Mouse (Mus musculus): ENCODE data around the gene Gnptab. TPM values are rescaled to one million over a fixed set of nuclear protein-coding genes. Genes with fewer than 3 reads are reported as not detected.

Gene Gnptab
- total and polyA plus RNA-seq, 2 experiments, result 2.7 to 6.8 TPM

DNA sequence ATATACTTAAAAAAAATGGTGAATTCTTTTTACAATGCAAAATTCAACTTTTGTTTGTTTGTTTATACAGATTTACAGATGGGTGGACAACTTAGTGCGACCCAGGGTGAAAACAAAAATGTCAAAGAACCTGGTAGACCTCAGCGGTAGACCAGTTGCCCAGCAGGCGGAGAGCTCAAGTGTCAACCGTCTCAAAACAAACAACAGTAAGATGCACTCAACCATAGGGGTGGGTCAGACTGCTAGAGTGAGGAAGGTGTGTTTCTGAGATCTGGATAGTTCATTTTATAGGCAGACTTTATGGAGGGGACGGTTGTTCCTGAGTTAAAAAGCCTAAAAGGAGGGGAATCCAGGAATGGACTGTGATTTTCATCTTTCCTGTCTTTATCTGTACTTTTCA lies 109.7 kb downstream of the Gnptab start:
- H3K27ac ChIP-seq (replicated peaks; ENCODE audit: insufficient read depth, low read depth, low read length), result no peak overlapping the region
- no peak for DNase-seq (ENCODE audit: extremely low read depth, low read depth, low spot score)
- H3K27me3 ChIP-seq (ENCODE audit: control insufficient read depth, insufficient read depth, low read length), result no peaks in the 10 kb centered on the region
- peaks cover 27% of the 10 kb centered on the region for H3K36me3 ChIP-seq (ENCODE audit: control insufficient read depth, insufficient read depth, low read length)
- no peak overlapping the region for H3K9ac ChIP-seq (ENCODE audit: low read depth, low read length)
- TF ChIP-seq CTCF (IDR thresholded peaks at IDR 0.05; ENCODE audit: low read depth, low read length) (no peak), POLR2A (IDR thresholded peaks at IDR 0.05; ENCODE audit: extremely low read depth, insufficient read depth, low read length) (no peak)
- 94% methylated on average over 5 of the region's 5 CpGs for WGBS
- no peak overlapping the region for H3K4me3 ChIP-seq (ENCODE audit: insufficient read depth, low read depth, low read length)
- H3K79me2 ChIP-seq (ENCODE audit: control insufficient read depth, insufficient read depth, low read length), result peaks cover 9% of the 10 kb centered on the region; the same call in 1 of the 2 replicates
- peaks cover 2% of the 10 kb centered on the region; the same call in 1 of the 2 replicates for H3K4me1 ChIP-seq (ENCODE audit: control insufficient read depth, insufficient read depth, low read length)

DNA sequence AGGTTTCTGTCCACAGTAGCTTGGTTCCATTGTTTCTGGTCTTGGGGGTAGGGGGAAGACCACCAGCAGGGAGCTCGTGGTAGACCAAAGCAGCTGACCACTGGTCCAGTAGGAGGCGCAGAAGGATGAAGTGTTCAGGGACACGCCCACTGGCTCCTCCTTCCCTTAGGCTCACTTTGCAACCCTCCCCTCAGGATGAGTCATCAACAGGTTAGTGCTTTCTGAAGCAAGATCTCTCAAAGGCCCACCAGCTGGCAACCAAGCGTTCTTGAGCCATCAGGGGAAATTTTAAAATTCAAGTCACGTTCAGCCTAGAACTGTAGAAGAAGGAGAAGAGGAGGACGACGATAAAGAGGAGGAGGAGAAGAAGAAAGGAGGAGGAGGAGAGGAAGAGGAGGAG lies 112.7 kb downstream of the Gnptab start:
- Histone ChIP-seq H3K36me3 (ENCODE audit: control insufficient read depth, insufficient read depth, low read length) (peaks cover 24% of the 10 kb centered on the region), H3K9ac (ENCODE audit: low read depth, low read length) (no peak overlapping the region), H3K4me1 (ENCODE audit: control insufficient read depth, insufficient read depth, low read length) (no peaks in the 10 kb centered on the region; the same call in none of the 2 replicates), H3K79me2 (ENCODE audit: control insufficient read depth, insufficient read depth, low read length) (peaks cover 22% of the 10 kb centered on the region), H3K27ac (replicated peaks; ENCODE audit: insufficient read depth, low read depth, low read length) (no peak overlapping the region), H3K4me3 (ENCODE audit: insufficient read depth, low read depth, low read length) (no peak overlapping the region), H3K27me3 (ENCODE audit: control insufficient read depth, insufficient read depth, low read length) (no peaks in the 10 kb centered on the region)
- TF ChIP-seq POLR2A (IDR thresholded peaks at IDR 0.05; ENCODE audit: extremely low read depth, insufficient read depth, low read length) (no peak), CTCF (IDR thresholded peaks at IDR 0.05; ENCODE audit: low read depth, low read length) (no peak)
- no peak for DNase-seq (ENCODE audit: extremely low read depth, low read depth, low spot score)
- WGBS, result 80% methylated on average over 7 of the region's 7 CpGs

DNA sequence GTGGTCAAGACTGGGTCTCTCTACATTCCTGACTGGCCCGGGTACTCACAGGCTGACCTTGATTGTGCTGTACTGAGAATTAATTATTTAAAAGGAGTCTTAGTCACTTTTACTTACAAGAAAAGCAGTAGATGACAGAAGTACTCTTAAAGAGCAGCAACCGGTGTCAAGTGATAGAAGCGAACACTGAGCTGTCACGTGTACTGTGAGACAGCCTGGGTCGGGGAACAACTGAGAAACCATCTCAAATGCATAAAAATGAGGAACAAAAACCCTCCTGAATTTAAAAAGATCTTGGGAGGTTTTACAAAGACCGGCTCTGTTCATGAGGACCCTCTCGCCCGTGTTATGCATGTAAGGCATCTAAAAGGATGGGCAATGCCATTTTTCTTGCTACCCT lies 113.7 kb downstream of the Gnptab start:
- no peak overlapping the region for H3K4me3 ChIP-seq (ENCODE audit: insufficient read depth, low read depth, low read length)
- 90% methylated on average over 8 of the region's 8 CpGs for WGBS
- no peaks in the 10 kb centered on the region; the same call in none of the 2 replicates for H3K4me1 ChIP-seq (ENCODE audit: control insufficient read depth, insufficient read depth, low read length)
- TF ChIP-seq POLR2A (IDR thresholded peaks at IDR 0.05; ENCODE audit: extremely low read depth, insufficient read depth, low read length) (no peak), CTCF (IDR thresholded peaks at IDR 0.05; ENCODE audit: low read depth, low read length) (no peak)
- peaks cover 25% of the 10 kb centered on the region for H3K36me3 ChIP-seq (ENCODE audit: control insufficient read depth, insufficient read depth, low read length)
- no peak for DNase-seq (ENCODE audit: extremely low read depth, low read depth, low spot score)
- no peaks in the 10 kb centered on the region for H3K27me3 ChIP-seq (ENCODE audit: control insufficient read depth, insufficient read depth, low read length)
- H3K79me2 ChIP-seq (ENCODE audit: control insufficient read depth, insufficient read depth, low read length), result peaks cover 22% of the 10 kb centered on the region
- no peak overlapping the region for H3K9ac ChIP-seq (ENCODE audit: low read depth, low read length)
- no peak overlapping the region for H3K27ac ChIP-seq (replicated peaks; ENCODE audit: insufficient read depth, low read depth, low read length)

DNA sequence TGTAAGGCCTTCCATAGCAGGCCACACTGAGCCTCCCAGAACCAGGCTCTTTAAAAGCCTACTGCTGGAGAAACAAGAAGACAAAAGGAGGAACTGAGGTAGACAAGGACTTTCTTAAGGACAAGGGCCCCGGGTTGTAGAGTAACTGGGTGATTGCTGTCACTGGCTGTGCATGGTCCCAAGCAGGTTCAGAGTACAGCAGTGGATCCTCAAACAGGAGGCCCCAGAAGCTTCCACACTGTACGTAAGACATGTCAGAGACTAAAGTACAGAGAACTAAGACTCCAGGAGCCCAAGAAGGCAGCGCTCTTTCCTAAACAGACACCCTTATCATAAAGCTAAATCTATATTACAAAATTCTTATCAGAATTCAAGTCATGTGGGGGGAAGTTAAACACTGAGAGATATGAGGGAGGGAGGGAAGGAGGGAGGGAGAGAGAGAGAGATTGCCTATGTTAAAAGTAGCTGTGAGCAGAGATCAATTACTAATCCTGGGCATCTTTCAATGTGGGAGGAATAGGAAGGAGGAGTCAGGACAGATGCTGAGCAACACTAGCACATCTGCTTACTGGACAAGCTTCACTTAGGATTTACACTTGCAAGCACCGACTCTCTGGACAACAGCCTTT lies 116.1 kb downstream of the Gnptab start:
- no peak overlapping the region for H3K9ac ChIP-seq (ENCODE audit: low read depth, low read length)
- H3K27ac ChIP-seq (replicated peaks; ENCODE audit: insufficient read depth, low read depth, low read length), result no peak overlapping the region
- no peak for DNase-seq (ENCODE audit: extremely low read depth, low read depth, low spot score)
- H3K27me3 ChIP-seq (ENCODE audit: control insufficient read depth, insufficient read depth, low read length), result no peaks in the 10 kb centered on the region
- 82% methylated on average over 4 of the region's 4 CpGs for WGBS
- peaks cover 29% of the 10 kb centered on the region for H3K79me2 ChIP-seq (ENCODE audit: control insufficient read depth, insufficient read depth, low read length)
- peaks cover 13% of the 10 kb centered on the region; the same call in 1 of the 2 replicates for H3K36me3 ChIP-seq (ENCODE audit: control insufficient read depth, insufficient read depth, low read length)
- no peak for TF ChIP-seq POLR2A (IDR thresholded peaks at IDR 0.05; ENCODE audit: extremely low read depth, insufficient read depth, low read length)
- no peak for TF ChIP-seq CTCF (IDR thresholded peaks at IDR 0.05; ENCODE audit: low read depth, low read length)
- no peak overlapping the region for H3K4me3 ChIP-seq (ENCODE audit: insufficient read depth, low read depth, low read length)
- no peaks in the 10 kb centered on the region; the same call in none of the 2 replicates for H3K4me1 ChIP-seq (ENCODE audit: control insufficient read depth, insufficient read depth, low read length)

Other genes starting within 250 kb of the Gnptab start
- 0.09 and 0.67 TPM in 2 replicates for gene Parpbp, start 232.2 kb upstream of the Gnptab start, total RNA-seq (2014; rRNA removed)
- 0.02 TPM in 1 of 2 replicates, not detected in the other for gene Parpbp, start 232.2 kb upstream of the Gnptab start, polyA plus RNA-seq (2012; rRNA removed)
- 8.9 and 11.3 TPM in 2 replicates for gene Nup37, start 232.1 kb upstream of the Gnptab start, total RNA-seq (2014; rRNA removed)
- 2.4 and 3.4 TPM in 2 replicates for gene Nup37, start 232.1 kb upstream of the Gnptab start, polyA plus RNA-seq (2012; rRNA removed)
- gene Washc3, start 178.0 kb upstream of the Gnptab start, total RNA-seq (2014; rRNA removed), result 45.6 and 50.2 TPM in 2 replicates
- 8.7 and 9.4 TPM in 2 replicates for gene Washc3, start 178.0 kb upstream of the Gnptab start, polyA plus RNA-seq (2012; rRNA removed)
- gene Dram1, start 52 bp upstream of the Gnptab start, total RNA-seq (2014; rRNA removed), result 0.46 and 0.81 TPM in 2 replicates
- 0.25 and 0.60 TPM in 2 replicates for gene Dram1, start 52 bp upstream of the Gnptab start, polyA plus RNA-seq (2012; rRNA removed)
- not detected in 2 replicates for gene Sycp3, start 80.4 kb downstream of the Gnptab start, total RNA-seq (2014; rRNA removed)
- not detected in 2 replicates for gene Sycp3, start 80.4 kb downstream of the Gnptab start, polyA plus RNA-seq (2012; rRNA removed)
- gene Chpt1, start 124.9 kb downstream of the Gnptab start, total RNA-seq (2014; rRNA removed), result 118 and 137 TPM in 2 replicates
- gene Chpt1, start 124.9 kb downstream of the Gnptab start, polyA plus RNA-seq (2012; rRNA removed), result 59.0 and 120 TPM in 2 replicates
- gene Mybpc1, start 226.0 kb downstream of the Gnptab start, total RNA-seq (2014; rRNA removed), result 1.7 TPM in 1 of 2 replicates, not detected in the other
- gene Mybpc1, start 226.0 kb downstream of the Gnptab start, polyA plus RNA-seq (2012; rRNA removed), result not detected in 2 replicates